Mouse (Mus musculus) CH12.LX (cell line): ENCODE results near the gene Kalrn. TPM values are rescaled to one million over a fixed set of nuclear protein-coding genes. Genes with fewer than 3 reads are reported as not detected.

Source experiments
- DNase-seq: peaks from one replicate; pipeline ENCODE4 v3.0.0-alpha.2; 2013; ENCODE audit errors: extremely low read depth
- H3K27ac ChIP-seq: 2 replicates; pipeline ENCODE4 v1.5.1; 2012; ENCODE audit warnings: low read depth, mild to moderate bottlenecking, control low read depth, moderate library complexity; ENCODE audit not compliant: insufficient read depth
- H3K27me3 ChIP-seq: replicated peaks from 2 replicates; pipeline ENCODE3; 2012; ENCODE audit warnings: inconsistent platforms
- H3K36me3 ChIP-seq, 2 experiments: replicated peaks in 1 of 2; 2 replicates each; pipeline versions ENCODE3 to v1.6.1; 2012; ENCODE audit warnings: inconsistent platforms in 1 of 2, low read length in 1 of 2, mild to moderate bottlenecking in 1 of 2, mixed read lengths in 1 of 2, moderate library complexity in 1 of 2; ENCODE audit not compliant: control insufficient read depth in 1 of 2, insufficient read depth in 1 of 2
- H3K4me1 ChIP-seq, 2 experiments: 2 replicates each; pipeline ENCODE4 v1.6.1; 2012; ENCODE audit warnings: inconsistent platforms in 1 of 2, moderate library complexity in 1 of 2; ENCODE audit not compliant: insufficient read depth in 2 of 2, control insufficient read depth in 1 of 2
- H3K4me2 ChIP-seq: 2 replicates; pipeline ENCODE4 v1.6.1; 2012; ENCODE audit warnings: low read depth, mild to moderate bottlenecking, control low read depth; ENCODE audit not compliant: poor library complexity, insufficient read depth, severe bottlenecking
- H3K4me3 ChIP-seq, 3 experiments: fragments of 150-350 bp in 1 of 3; sonication (generic) in 1 of 3; replicated peaks in 1 of 3; 2 replicates each; pipeline versions ENCODE3 to v1.5.1; 2011 to 2012; ENCODE audit warnings: low read depth in 2 of 3, low read length in 2 of 3, mild to moderate bottlenecking in 2 of 3, moderate library complexity in 2 of 3, control low read depth in 1 of 3, improper control_type of control experiment in 1 of 3, inconsistent platforms in 1 of 3, mixed read lengths in 1 of 3; ENCODE audit not compliant: poor library complexity in 1 of 3
- H3K79me2 ChIP-seq: replicated peaks from 2 replicates; pipeline ENCODE4 v1.6.1; 2012; ENCODE audit warnings: mild to moderate bottlenecking, moderate library complexity; ENCODE audit not compliant: control insufficient read depth, poor library complexity, insufficient read depth, severe bottlenecking; ENCODE audit errors: extremely low read depth
- H3K9ac ChIP-seq: 2 replicates; pipeline ENCODE4 v1.6.1; 2012; ENCODE audit warnings: low read depth, mild to moderate bottlenecking, control low read depth, moderate library complexity; ENCODE audit not compliant: insufficient read depth
- H3K9me3 ChIP-seq: replicated peaks from 2 replicates; pipeline ENCODE3; 2012; ENCODE audit warnings: low read length, inconsistent platforms, mixed read lengths
- CHD1 ChIP-seq: IDR thresholded peaks from 2 replicates; pipeline ENCODE4 v1.6.1; 2012; ENCODE audit warnings: low read depth, low read length, improper control_type of control experiment, inconsistent platforms
- CHD2 ChIP-seq: IDR thresholded peaks from 2 replicates; pipeline ENCODE4 v1.6.1; 2011; ENCODE audit warnings: low read length, improper control_type of control experiment
- CTCF ChIP-seq, 2 experiments: IDR thresholded peaks in 1 of 2; conservative IDR thresholded peaks in 1 of 2; 2 replicates each; pipeline ENCODE4 v1.5.1; 2011 to 2012; ENCODE audit warnings: low read depth in 2 of 2, low read length in 2 of 2, improper control_type of control experiment in 1 of 2, inconsistent platforms in 1 of 2, mild to moderate bottlenecking in 1 of 2, moderate library complexity in 1 of 2
- IRF4 ChIP-seq: IDR thresholded peaks from 2 replicates; pipeline ENCODE4 v1.6.1; 2014; ENCODE audit warnings: low read depth, mild to moderate bottlenecking, inconsistent platforms, low read length, improper control_type of control experiment
- JUN ChIP-seq: IDR thresholded peaks from 2 replicates; pipeline ENCODE4 v1.6.1; 2011; ENCODE audit warnings: low read depth, mild to moderate bottlenecking, low read length, improper control_type of control experiment, moderate library complexity; ENCODE audit not compliant: insufficient read depth
- JUND ChIP-seq: conservative IDR thresholded peaks from 2 replicates; pipeline ENCODE4 v1.6.1; 2011; ENCODE audit warnings: low read depth, low read length, improper control_type of control experiment
- KAT2A ChIP-seq: IDR thresholded peaks from 2 replicates; pipeline ENCODE4 v1.6.1; 2012; ENCODE audit warnings: low read length, improper control_type of control experiment, inconsistent platforms; ENCODE audit not compliant: insufficient replicate concordance
- MAX ChIP-seq: IDR thresholded peaks from 2 replicates; pipeline ENCODE4 v1.6.1; 2011; ENCODE audit warnings: low read length, improper control_type of control experiment
- MEF2A ChIP-seq: IDR thresholded peaks from 2 replicates; pipeline ENCODE4 v1.6.1; 2014; ENCODE audit warnings: low read depth, mild to moderate bottlenecking, inconsistent platforms, low read length, improper control_type of control experiment, borderline replicate concordance
- MYC ChIP-seq: IDR thresholded peaks from 2 replicates; pipeline ENCODE4 v1.6.1; 2011; ENCODE audit warnings: low read depth, mild to moderate bottlenecking, improper control_type of control experiment, low read length
- NRF1 ChIP-seq: IDR thresholded peaks from 2 replicates; pipeline ENCODE4 v1.6.1; 2014; ENCODE audit warnings: low read depth, mild to moderate bottlenecking, inconsistent platforms, low read length, improper control_type of control experiment, moderate library complexity
- PAX5 ChIP-seq: IDR thresholded peaks from 2 replicates; pipeline ENCODE4 v1.6.1; 2012; ENCODE audit warnings: low read length, inconsistent platforms, mixed read lengths
- POLR2AphosphoS2 ChIP-seq: IDR thresholded peaks from 2 replicates; pipeline ENCODE4 v1.6.1; 2011; ENCODE audit warnings: low read depth, low read length, improper control_type of control experiment
- RAD21 ChIP-seq: IDR thresholded peaks from 2 replicates; pipeline ENCODE4 v1.6.1; 2011; ENCODE audit warnings: low read depth, mild to moderate bottlenecking, low read length, improper control_type of control experiment, moderate library complexity
- RCOR1 ChIP-seq: conservative IDR thresholded peaks from 2 replicates; pipeline ENCODE4 v1.6.1; 2012; ENCODE audit warnings: low read depth, mild to moderate bottlenecking, inconsistent platforms, low read length, improper control_type of control experiment
- SIN3A ChIP-seq: IDR thresholded peaks from 2 replicates; pipeline ENCODE4 v1.6.1; 2012; ENCODE audit warnings: low read length, improper control_type of control experiment, inconsistent platforms
- TBP ChIP-seq: conservative IDR thresholded peaks from 2 replicates; pipeline ENCODE4 v1.6.1; 2011; ENCODE audit warnings: low read depth, low read length, improper control_type of control experiment
- TCF12 ChIP-seq: IDR thresholded peaks from 2 replicates; pipeline ENCODE4 v1.6.1; 2014; ENCODE audit warnings: low read depth, mild to moderate bottlenecking, inconsistent platforms, low read length, improper control_type of control experiment
- USF1 ChIP-seq: IDR thresholded peaks from 2 replicates; pipeline ENCODE4 v1.6.1; 2014; ENCODE audit warnings: low read depth, mild to moderate bottlenecking, inconsistent platforms, low read length, improper control_type of control experiment
- ZC3H11A ChIP-seq: IDR thresholded peaks from 2 replicates; pipeline ENCODE4 v1.6.1; 2012; ENCODE audit warnings: low read depth, mild to moderate bottlenecking, inconsistent platforms, low read length, improper control_type of control experiment
- ZMIZ1 ChIP-seq: IDR thresholded peaks from 2 replicates; pipeline ENCODE4 v1.6.1; 2012; ENCODE audit warnings: low read depth, mild to moderate bottlenecking, inconsistent platforms, low read length, improper control_type of control experiment
- ZNF384 ChIP-seq: IDR thresholded peaks from 2 replicates; pipeline ENCODE4 v1.6.1; 2012; ENCODE audit warnings: low read depth, low read length, improper control_type of control experiment, inconsistent platforms
- dilution Hi-C: fragments of 300-500 bp; cut with MboI; formaldehyde crosslinking; loops from 2 replicates; pipeline ENCODE4 v1.14.3; 2020; ENCODE audit warnings: low sequenced_read_pairs; ENCODE audit not compliant: extremely low pct_unique_long_range_greater_than_20kb, extremely low pct_ligation_motif_present
- in situ Hi-C: fragments of 300-500 bp; cut with MboI; formaldehyde crosslinking; loops from 3 replicates; pipeline ENCODE4 v1.14.3; 2019; ENCODE audit warnings: low sequenced_read_pairs, low pct_ligation_motif_present, low pct_unique_long_range_greater_than_20kb, mixed read lengths
- polyA plus RNA-seq: library from polyadenylated mRNA; unstranded; fragments of >175 nt; gene quantifications from 2 replicates; pipeline ENCODE4 v1.2.1, GENCODE M21; 2012; ENCODE audit warnings: low read depth; ENCODE audit not compliant: insufficient read length
- total RNA-seq, 2 experiments: library from RNA; depleted of rRNA; stranded (reverse); fragments of 300-350 nt in 1 of 2; fragments of >200 nt in 1 of 2; gene quantifications; 2 replicates each; pipeline ENCODE4 v1.2.3; 2012 to 2014

The Kalrn gene
- total and polyA plus RNA-seq, 3 experiments = 0.08 to 0.09 TPM; not detected in 1

DNA sequence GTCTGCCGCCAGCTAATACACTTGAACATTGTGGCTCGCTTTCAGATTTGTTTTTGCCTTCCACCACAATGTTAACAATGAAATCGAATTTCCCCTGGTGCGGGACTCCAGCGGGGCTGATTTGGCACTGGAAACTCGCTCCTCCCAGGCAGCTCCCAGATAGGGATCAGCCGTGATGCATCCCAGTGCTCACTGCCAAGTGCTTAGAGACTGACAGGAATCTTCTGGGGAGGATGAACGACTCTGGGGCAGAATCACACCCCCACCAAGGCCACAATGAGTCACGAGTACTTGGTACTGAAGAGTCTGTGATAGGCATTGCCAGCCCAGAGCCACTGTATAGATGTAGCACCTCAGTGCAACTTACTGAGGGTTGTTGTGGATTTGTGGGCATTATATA is 410.2 kb downstream of the Kalrn start:
- dilution Hi-C loops = no loop called here
- TF ChIP-seq RAD21 (no peak), RCOR1 (no peak), KAT2A (no peak), JUND (no peak), MEF2A (no peak), MAX (no peak)
- TF ChIP-seq, all 38 proteins: peak for 0
- no peak for DNase-seq

DNA sequence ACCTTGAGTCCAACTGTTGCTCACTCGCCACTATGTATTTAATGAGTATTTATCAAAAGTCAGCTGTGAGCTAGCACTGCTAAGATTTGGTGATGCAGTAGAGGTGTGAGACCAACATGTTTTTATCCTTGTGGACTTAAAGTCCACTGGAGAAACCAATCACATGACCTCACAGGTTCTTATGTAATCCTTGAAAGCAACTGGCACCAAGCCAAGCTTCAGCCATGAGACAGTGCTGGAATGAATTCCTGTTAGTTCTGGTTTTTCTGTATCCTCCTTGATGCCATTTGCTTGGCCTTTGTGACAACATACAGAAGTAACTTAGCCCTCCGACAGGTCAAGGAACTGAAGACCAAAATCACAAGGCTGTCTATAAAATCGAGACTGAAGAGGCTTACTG is 413.8 kb downstream of the Kalrn start:
- H3K79me2 ChIP-seq = no peaks in the 10 kb centered on the region
- H3K36me3 ChIP-seq = no peaks in the 10 kb centered on the region
- in situ Hi-C loops (no loop called here), dilution Hi-C loops (no loop called here)
- TF ChIP-seq CHD2 (no peak), TBP (no peak), RCOR1 (no peak), POLR2AphosphoS2 (no peak), PAX5 (no peak), ZC3H11A (no peak), MEF2A (no peak), ZNF384 (no peak), MAX (no peak), USF1 (no peak), JUN (no peak), ZMIZ1 (no peak), SIN3A (no peak), CHD1 (no peak), CTCF (conservative IDR thresholded peaks at IDR 0.05 in 1 of 2, IDR thresholded peaks at IDR 0.05 in 1 of 2; ENCODE audit: low read depth in 2 of 2, low read length in 2 of 2) (no peak), MYC (no peak), TCF12 (no peak), IRF4 (no peak), NRF1 (no peak)
- no peaks in the 10 kb centered on the region for H3K9me3 ChIP-seq
- H3K9ac ChIP-seq = no peak overlapping the region
- peaks cover 0 to 9% of the 10 kb centered on the region in 2 experiments; a peak in 2 of 4 replicates for H3K4me1 ChIP-seq
- H3K27me3 ChIP-seq = peaks cover 54% of the 10 kb centered on the region
- H3K27ac ChIP-seq = no peak overlapping the region
- DNase-seq = no peak
- no peak overlapping the region for H3K4me3 ChIP-seq
- H3K4me2 ChIP-seq = no peak overlapping the region

More for the DNA sequence above, 410.2 kb downstream of the Kalrn start:
- Histone ChIP-seq H3K27me3 (peaks cover 52% of the 10 kb centered on the region), H3K4me3 (no peak overlapping the region), H3K4me2 (no peak overlapping the region), H3K27ac (no peak overlapping the region), H3K9ac (no peak overlapping the region), H3K4me1 (no peaks in the 10 kb centered on the region), H3K79me2 (no peaks in the 10 kb centered on the region), H3K9me3 (no peaks in the 10 kb centered on the region), H3K36me3 (no peaks in the 10 kb centered on the region)
- in situ Hi-C loops = no loop called here
